Mouse (Mus musculus) heart, postnatal 0 days (tissue): ENCODE measurements around the gene Zar1l. TPM values are rescaled to one million over a fixed set of nuclear protein-coding genes. Genes with fewer than 3 reads are reported as not detected.
"Not testable (repeated sequence)": the region's sequence is repeated elsewhere in the genome, so short reads cannot be mapped to it uniquely, and the experiment has no call there.

ENCODE experiments used
- ATAC-seq: fragments of 200-750 bp; cut with Nextera tagmentation; 2 replicates; pipeline ENCODE4 v1.8.0; 2017; ENCODE audit warnings: low read depth, moderate number of reproducible peaks, moderate library complexity; ENCODE audit not compliant: insufficient read depth
- DNase-seq: peaks from one replicate; pipeline ENCODE4 v3.0.0-alpha.2; 2016; ENCODE audit warnings: low spot score
- H3K27ac ChIP-seq: fragments of 300-500 bp; sonication (generic); 2 replicates; pipeline ENCODE4 v1.5.1; 2014; ENCODE audit warnings: low read depth, mild to moderate bottlenecking
- H3K27me3 ChIP-seq: fragments of 300-500 bp; sonication (generic); 2 replicates; pipeline ENCODE4 v1.6.1; 2014; ENCODE audit warnings: low read length, mixed read lengths; ENCODE audit not compliant: control insufficient read depth, insufficient read depth
- H3K36me3 ChIP-seq: fragments of 300-500 bp; sonication (generic); replicated peaks from 2 replicates; pipeline ENCODE4 v1.6.1; 2014; ENCODE audit warnings: low read length, mixed read lengths; ENCODE audit not compliant: control insufficient read depth, insufficient read depth
- H3K4me1 ChIP-seq: fragments of 300-500 bp; sonication (generic); 2 replicates; pipeline ENCODE4 v1.6.1; 2014; ENCODE audit warnings: antibody characterized with exemption; ENCODE audit not compliant: control insufficient read depth, insufficient read depth
- H3K4me2 ChIP-seq: fragments of 300-500 bp; sonication (generic); 2 replicates; pipeline ENCODE4 v1.6.1; 2014; ENCODE audit warnings: low read depth, mild to moderate bottlenecking, low read length, moderate library complexity
- H3K4me3 ChIP-seq: fragments of 300-500 bp; sonication (generic); 2 replicates; pipeline ENCODE4 v1.5.1; 2014; ENCODE audit warnings: low read depth, low read length
- H3K9ac ChIP-seq: fragments of 300-500 bp; sonication (generic); replicated peaks from 2 replicates; pipeline ENCODE4 v1.6.1; 2014; ENCODE audit warnings: low read depth, low read length, mixed read lengths
- H3K9me3 ChIP-seq: fragments of 300-500 bp; sonication (generic); replicated peaks from 2 replicates; pipeline ENCODE4 v1.6.1; 2016; ENCODE audit warnings: low read length; ENCODE audit not compliant: control insufficient read depth
- CTCF ChIP-seq: IDR thresholded peaks from 2 replicates; pipeline ENCODE4 v1.5.1; 2016; ENCODE audit warnings: antibody characterized with exemption, control low read depth, low read depth
- EP300 ChIP-seq: IDR thresholded peaks from 2 replicates; pipeline ENCODE4 v1.6.1; 2016; ENCODE audit warnings: antibody characterized with exemption, low read depth
- WGBS: fragments of 180-500 bp; shearing (Covaris S2); extraction: QIAGEN DNeasy Blood & Tissue Kit; methylation state at CpG from one replicate; pipeline ENCODE4 v1.1.7; 2014; 5-methylcytosine and 5-hydroxymethylcytosine counted together
- polyA plus RNA-seq: library from polyadenylated mRNA; unstranded; fragments of >200 nt; fragmentation: Nextera tagmentation; extraction: Ambion mirVana; gene quantifications from 2 replicates; pipeline ENCODE4 v1.2.1, GENCODE M21; 2015
- total RNA-seq: library from RNA; depleted of rRNA; stranded (reverse); fragments of >200 nt; gene quantifications from 2 replicates; pipeline ENCODE4 v1.2.3, GENCODE M21; 2014; ENCODE audit warnings: low replicate concordance

Gene Zar1l
- total and polyA plus RNA-seq, 2 experiments from 2014 or later: not detected

DNA sequence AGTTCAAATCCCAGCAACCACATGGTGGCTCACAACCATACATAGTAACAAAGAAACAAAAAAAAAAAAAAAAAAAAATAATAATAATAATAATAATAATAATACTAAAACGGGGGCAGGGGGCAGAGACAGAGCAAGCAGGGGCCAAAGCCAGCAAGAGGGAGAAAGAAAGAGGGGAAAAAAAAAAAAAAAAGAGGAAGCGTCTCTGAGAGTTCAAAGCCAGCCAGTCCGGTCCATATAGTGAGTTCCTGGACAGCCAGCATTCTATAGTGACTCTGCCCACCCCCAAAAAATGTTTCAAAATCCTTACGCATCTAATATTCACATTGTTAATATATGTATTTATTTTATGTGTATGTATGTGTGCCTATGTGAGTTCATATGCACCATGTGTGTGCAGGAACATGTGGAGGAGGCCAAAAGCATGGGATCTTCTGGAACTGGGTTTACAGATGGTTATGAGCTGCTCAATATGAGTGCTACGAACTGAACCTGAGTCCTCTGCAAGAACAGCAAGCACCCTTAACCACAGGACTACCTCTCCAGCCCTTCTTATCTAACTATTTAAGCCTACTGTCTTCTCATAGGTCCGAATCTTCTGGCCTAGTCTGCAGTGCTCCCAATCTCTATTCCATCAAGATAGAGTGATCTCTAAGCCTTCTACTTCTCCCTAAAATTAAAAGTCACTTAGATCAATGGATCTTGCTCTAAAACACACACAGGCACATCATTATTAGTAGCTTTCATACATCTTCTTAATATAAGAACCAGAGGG lies 7.3 kb downstream of the Zar1l start:
- no peaks in the 10 kb centered on the region for H3K36me3 ChIP-seq
- no peak overlapping the region for H3K4me2 ChIP-seq
- H3K27me3 ChIP-seq: no peaks in the 10 kb centered on the region
- no peak overlapping the region for H3K4me3 ChIP-seq
- ATAC-seq: no peak
- DNase-seq: no peak
- H3K27ac ChIP-seq: no peak overlapping the region
- TF ChIP-seq EP300 (no peak), CTCF (no peak)
- H3K9ac ChIP-seq: no peak overlapping the region
- H3K4me1 ChIP-seq: no peaks in the 10 kb centered on the region
- WGBS: 68% methylated on average over 6 of the region's 6 CpGs
- no peaks in the 10 kb centered on the region for H3K9me3 ChIP-seq

- Histone ChIP-seq H3K4me1 (no peaks in the 10 kb centered on the region), H3K9ac (no peak overlapping the region), H3K4me3 (no peak overlapping the region), H3K27ac (no peak overlapping the region), H3K36me3 (peaks cover 54% of the 10 kb centered on the region), H3K27me3 (no peaks in the 10 kb centered on the region), H3K9me3 (no peaks in the 10 kb centered on the region), H3K4me2 (no peak overlapping the region)
- TF ChIP-seq CTCF (peak; percentile 67), EP300 (no peak)
- WGBS: 55% methylated on average over 6 of the region's 6 CpGs
- no peak for DNase-seq
- no peak for ATAC-seq
Measured at GRCm38 (mm10) chr5:150495792-150496191, 22.2 kb downstream of the Zar1l start.

GRCm38 (mm10) chr5:150491573-150492173 lies 26.3 kb downstream of the Zar1l start:
- not testable (repeated sequence) for ATAC-seq
- 92% methylated on average over 4 of the region's 4 CpGs for WGBS

DNA sequence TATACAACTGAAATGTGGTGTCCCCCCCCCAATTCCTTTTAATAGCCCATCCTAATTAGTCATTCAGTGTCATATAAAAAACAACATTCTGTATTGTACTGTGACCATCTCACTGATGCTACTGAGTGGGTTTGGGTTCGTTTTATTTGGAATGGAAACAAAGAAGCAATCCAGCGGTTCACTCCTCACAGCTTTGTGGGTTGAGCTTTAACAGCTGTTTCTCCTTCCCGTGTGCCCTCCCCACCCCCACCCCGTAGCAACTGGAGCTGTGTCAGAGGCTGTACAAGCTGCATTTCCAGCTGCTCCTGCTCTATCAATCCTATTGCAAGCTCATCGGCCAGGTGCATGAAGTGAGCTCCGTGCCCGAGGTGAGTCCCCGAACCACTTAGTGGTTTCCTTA lies 27.1 kb downstream of the Zar1l start:
- H3K27me3 ChIP-seq: no peaks in the 10 kb centered on the region
- H3K4me2 ChIP-seq: no peak overlapping the region
- TF ChIP-seq EP300 (no peak), CTCF (no peak)
- ATAC-seq (no peak), DNase-seq (no peak)
- no peaks in the 10 kb centered on the region for H3K9me3 ChIP-seq
- peaks cover 53% of the 10 kb centered on the region for H3K36me3 ChIP-seq
- H3K4me1 ChIP-seq: no peaks in the 10 kb centered on the region
- H3K9ac ChIP-seq: no peak overlapping the region
- no peak overlapping the region for H3K4me3 ChIP-seq
- no peak overlapping the region for H3K27ac ChIP-seq
- WGBS: 67% methylated on average over 8 of the region's 8 CpGs

More at GRCm38 (mm10) chr5:150491573-150492173, 26.3 kb downstream of the Zar1l start:
- not testable (repeated sequence) for H3K9me3 ChIP-seq, DNase-seq, H3K4me1 ChIP-seq, H3K27me3 ChIP-seq, H3K4me2 ChIP-seq, H3K9ac ChIP-seq, H3K4me3 ChIP-seq, H3K27ac ChIP-seq
- peaks cover 59% of the 10 kb centered on the region for H3K36me3 ChIP-seq

- WGBS: 82% methylated on average over 3 of the region's 3 CpGs
- Histone ChIP-seq H3K4me1 (no peaks in the 10 kb centered on the region), H3K4me2 (no peak overlapping the region), H3K27ac (no peak overlapping the region), H3K4me3 (no peak overlapping the region), H3K9ac (no peak overlapping the region), H3K9me3 (no peaks in the 10 kb centered on the region), H3K27me3 (no peaks in the 10 kb centered on the region), H3K36me3 (peaks cover 53% of the 10 kb centered on the region)
- no peak for TF ChIP-seq CTCF
- no peak for DNase-seq
- ATAC-seq: no peak
Measured at GRCm38 (mm10) chr5:150490285-150490684, 27.7 kb downstream of the Zar1l start.
